Mouse (Mus musculus): ENCODE data around the gene Fkbpl. TPM values are rescaled to one million over a fixed set of nuclear protein-coding genes. Genes with fewer than 3 reads are reported as not detected.
A peak's percentile ranks its signal among the peaks of the same experiment; 100 is the strongest.

The Fkbpl gene
- polyA plus RNA-seq, 1 experiment from 2014 or later = 18.1 TPM

- Histone ChIP-seq H3K9ac (replicated peaks) (no peak overlapping the region), H3K36me3 (peaks cover 62% of the 10 kb centered on the region)
- 45% methylated on average over 19 of the region's 19 CpGs for WGBS
Measured at GRCm38 (mm10) chr17:34651507-34652221, 7.1 kb downstream of the Fkbpl start.

GRCm38 (mm10) chr17:34652546-34652945, 8.0 kb downstream of the Fkbpl start:
- no peak overlapping the region for H3K9ac ChIP-seq (replicated peaks)
- H3K4me2 ChIP-seq (replicated peaks) = no peak overlapping the region
- no peak overlapping the region for H3K4me3 ChIP-seq
- no peaks in the 10 kb centered on the region for H3K9me3 ChIP-seq
- 89% methylated on average over 10 of the region's 10 CpGs for WGBS
- no peak for ATAC-seq (ENCODE audit: low FRiP score, low read depth)
- no peaks in the 10 kb centered on the region for H3K27me3 ChIP-seq
- no peak overlapping the region for H3K27ac ChIP-seq (replicated peaks)
- peaks cover 11% of the 10 kb centered on the region for H3K4me1 ChIP-seq
- peaks cover 62% of the 10 kb centered on the region for H3K36me3 ChIP-seq

More at GRCm38 (mm10) chr17:34651507-34652221, 7.1 kb downstream of the Fkbpl start:
- no peak overlapping the region for H3K27ac ChIP-seq (replicated peaks)
- H3K4me3 ChIP-seq = no peak overlapping the region
- H3K9me3 ChIP-seq = no peaks in the 10 kb centered on the region
- H3K27me3 ChIP-seq = no peaks in the 10 kb centered on the region
- H3K4me2 ChIP-seq (replicated peaks) = no peak overlapping the region
- H3K4me1 ChIP-seq = peaks cover 12% of the 10 kb centered on the region
- ATAC-seq (ENCODE audit: low FRiP score, low read depth) = no peak

- Histone ChIP-seq H3K36me3 (peaks cover 62% of the 10 kb centered on the region), H3K4me3 (no peak overlapping the region), H3K4me2 (replicated peaks) (no peak overlapping the region), H3K27ac (replicated peaks) (no peak overlapping the region), H3K27me3 (no peaks in the 10 kb centered on the region), H3K9ac (replicated peaks) (no peak overlapping the region), H3K4me1 (peaks cover 7% of the 10 kb centered on the region), H3K9me3 (no peaks in the 10 kb centered on the region)
- no peak for ATAC-seq (ENCODE audit: low FRiP score, low read depth)
- WGBS = 91% methylated on average over 8 of the region's 8 CpGs
Measured at GRCm38 (mm10) chr17:34652985-34653384, 8.4 kb downstream of the Fkbpl start.

- no peaks in the 10 kb centered on the region for H3K27me3 ChIP-seq
- no peak overlapping the region for H3K9ac ChIP-seq (replicated peaks)
- ATAC-seq (ENCODE audit: low FRiP score, low read depth) = no peak
- no peaks in the 10 kb centered on the region; the same call in 1 of the 2 replicates for H3K4me1 ChIP-seq
- H3K9me3 ChIP-seq = no peaks in the 10 kb centered on the region
- WGBS = 64% methylated on average over 9 of the region's 9 CpGs
- peaks cover 62% of the 10 kb centered on the region for H3K36me3 ChIP-seq
- H3K27ac ChIP-seq (replicated peaks) = no peak overlapping the region
- no peak overlapping the region for H3K4me2 ChIP-seq (replicated peaks)
- no peak overlapping the region for H3K4me3 ChIP-seq
Measured at GRCm38 (mm10) chr17:34653746-34654285, 9.3 kb downstream of the Fkbpl start.

DNA sequence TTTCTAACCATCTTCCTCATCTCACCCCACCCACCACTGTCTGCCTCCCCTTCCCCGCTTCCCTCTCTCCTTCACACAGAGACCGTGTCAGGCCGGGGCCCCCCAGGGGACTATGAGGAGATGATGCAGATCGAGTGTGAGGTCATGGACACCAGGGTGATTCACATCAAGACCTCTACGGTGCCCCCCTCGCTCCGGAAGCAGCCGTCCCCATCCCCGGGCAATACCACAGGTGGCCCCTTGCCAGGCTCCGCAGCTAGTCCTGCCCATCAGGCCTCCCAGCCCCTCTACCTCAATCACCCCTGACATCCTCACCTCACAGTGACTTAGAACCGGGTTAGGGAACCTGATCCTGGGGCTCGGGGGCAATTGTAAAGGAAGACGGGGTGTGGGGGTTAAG, 9.8 kb downstream of the Fkbpl start:
- H3K27ac ChIP-seq (replicated peaks) = no peak overlapping the region
- no peaks in the 10 kb centered on the region for H3K9me3 ChIP-seq
- 95% methylated on average over 13 of the region's 13 CpGs for WGBS
- ATAC-seq (ENCODE audit: low FRiP score, low read depth) = no peak
- H3K36me3 ChIP-seq = peaks cover 56% of the 10 kb centered on the region
- H3K9ac ChIP-seq (replicated peaks) = no peak overlapping the region
- no peaks in the 10 kb centered on the region; the same call in 1 of the 2 replicates for H3K4me1 ChIP-seq
- H3K4me3 ChIP-seq = no peak overlapping the region
- H3K27me3 ChIP-seq = peaks cover 5% of the 10 kb centered on the region
- H3K4me2 ChIP-seq (replicated peaks) = no peak overlapping the region

- Histone ChIP-seq H3K4me2 (replicated peaks) (no peak overlapping the region), H3K4me1 (no peaks in the 10 kb centered on the region; the same call in 1 of the 2 replicates), H3K27ac (replicated peaks) (no peak overlapping the region), H3K4me3 (no peak overlapping the region), H3K9ac (replicated peaks) (peak overlapping the region; percentile 24), H3K27me3 (peaks cover 12% of the 10 kb centered on the region), H3K9me3 (no peaks in the 10 kb centered on the region), H3K36me3 (peaks cover 49% of the 10 kb centered on the region)
- 91% methylated on average over 7 of the region's 7 CpGs for WGBS
- no peak for ATAC-seq (ENCODE audit: low FRiP score, low read depth)
Measured at GRCm38 (mm10) chr17:34655160-34655559, 10.6 kb downstream of the Fkbpl start.

GRCm38 (mm10) chr17:34655581-34655991, 11.0 kb downstream of the Fkbpl start:
- Histone ChIP-seq H3K9ac (replicated peaks) (peak overlapping the region; percentile 24; the same call in 1 of the 2 replicates), H3K27me3 (peaks cover 17% of the 10 kb centered on the region), H3K9me3 (no peaks in the 10 kb centered on the region), H3K4me3 (no peak overlapping the region), H3K4me2 (replicated peaks) (no peak overlapping the region), H3K4me1 (no peaks in the 10 kb centered on the region; the same call in 1 of the 2 replicates), H3K27ac (replicated peaks) (no peak overlapping the region), H3K36me3 (peaks cover 44% of the 10 kb centered on the region)
- no peak for ATAC-seq (ENCODE audit: low FRiP score, low read depth)
- 70% methylated on average over 4 of the region's 4 CpGs for WGBS

DNA sequence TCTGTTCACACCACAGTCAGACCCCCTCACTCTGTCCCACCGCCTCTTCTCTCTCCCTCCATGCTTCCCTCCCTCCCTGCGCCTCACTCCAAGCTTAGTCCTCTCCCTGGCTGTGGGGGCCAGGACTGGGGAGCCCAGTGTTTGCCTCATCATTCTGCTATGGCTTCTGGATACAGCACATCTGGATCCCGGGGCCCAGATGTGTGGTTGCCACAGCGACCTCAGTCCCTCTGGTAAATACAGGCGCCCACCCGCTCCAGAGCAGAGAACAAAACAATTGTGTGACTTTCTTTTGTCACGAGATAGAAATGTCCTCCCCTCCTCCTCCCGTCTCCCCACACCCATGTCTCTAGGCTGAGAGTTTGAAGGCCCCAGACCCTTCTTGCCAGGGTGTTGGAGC, 12.1 kb downstream of the Fkbpl start:
- Histone ChIP-seq H3K9me3 (no peaks in the 10 kb centered on the region), H3K4me3 (no peak overlapping the region), H3K9ac (replicated peaks) (no peak overlapping the region), H3K27me3 (peaks cover 27% of the 10 kb centered on the region), H3K4me1 (peaks cover 6% of the 10 kb centered on the region), H3K36me3 (peaks cover 33% of the 10 kb centered on the region), H3K4me2 (replicated peaks) (no peak overlapping the region), H3K27ac (replicated peaks) (no peak overlapping the region)
- no peak for ATAC-seq (ENCODE audit: low FRiP score, low read depth)
- 37% methylated on average over 8 of the region's 8 CpGs for WGBS

DNA sequence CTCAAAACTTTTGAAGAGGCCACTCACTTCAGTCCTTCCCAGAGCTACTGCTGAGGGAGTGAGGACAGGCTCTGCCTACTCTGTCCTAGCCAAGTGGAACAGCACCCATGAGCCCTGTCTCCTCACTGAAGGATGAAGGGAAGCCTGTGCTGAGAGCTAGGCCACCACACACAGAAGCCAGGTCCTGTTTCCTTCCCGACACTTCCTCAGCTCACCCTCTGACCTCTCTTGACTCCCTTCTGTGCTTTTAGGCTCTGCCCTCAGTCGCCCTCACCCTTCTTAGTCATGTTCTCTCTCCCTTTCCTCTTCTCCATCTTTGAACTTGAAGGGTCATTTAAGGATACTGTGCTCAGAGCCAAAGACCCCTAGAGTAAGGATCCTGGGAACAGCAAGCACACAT, 12.7 kb downstream of the Fkbpl start:
- H3K27me3 ChIP-seq = peaks cover 28% of the 10 kb centered on the region
- no peak for ATAC-seq (ENCODE audit: low FRiP score, low read depth)
- H3K9ac ChIP-seq (replicated peaks) = no peak overlapping the region
- no peak overlapping the region for H3K27ac ChIP-seq (replicated peaks)
- no peak overlapping the region for H3K4me3 ChIP-seq
- H3K9me3 ChIP-seq = no peaks in the 10 kb centered on the region
- WGBS = 35% methylated on average over 2 of the region's 2 CpGs
- peaks cover 6% of the 10 kb centered on the region for H3K4me1 ChIP-seq
- peaks cover 27% of the 10 kb centered on the region for H3K36me3 ChIP-seq
- H3K4me2 ChIP-seq (replicated peaks) = no peak overlapping the region

- Histone ChIP-seq H3K4me3 (no peak overlapping the region), H3K36me3 (peaks cover 19% of the 10 kb centered on the region), H3K27ac (replicated peaks) (no peak overlapping the region), H3K9me3 (no peaks in the 10 kb centered on the region), H3K27me3 (peaks cover 32% of the 10 kb centered on the region), H3K9ac (replicated peaks) (no peak overlapping the region), H3K4me2 (replicated peaks) (no peak overlapping the region), H3K4me1 (peaks cover 6% of the 10 kb centered on the region)
- ATAC-seq (ENCODE audit: low FRiP score, low read depth) = no peak
- 86% methylated on average over 2 of the region's 2 CpGs for WGBS
Measured at GRCm38 (mm10) chr17:34658145-34658544, 13.6 kb downstream of the Fkbpl start.

GRCm38 (mm10) chr17:34658591-34658990, 14.0 kb downstream of the Fkbpl start:
- no peak for ATAC-seq (ENCODE audit: low FRiP score, low read depth)
- 89% methylated on average over 3 of the region's 3 CpGs for WGBS
- no peak overlapping the region for H3K4me3 ChIP-seq
- no peak overlapping the region for H3K4me2 ChIP-seq (replicated peaks)
- H3K27me3 ChIP-seq = peaks cover 36% of the 10 kb centered on the region
- no peaks in the 10 kb centered on the region for H3K9me3 ChIP-seq
- H3K36me3 ChIP-seq = peaks cover 14% of the 10 kb centered on the region
- H3K27ac ChIP-seq (replicated peaks) = no peak overlapping the region
- H3K9ac ChIP-seq (replicated peaks) = no peak overlapping the region
- peaks cover 6% of the 10 kb centered on the region for H3K4me1 ChIP-seq

DNA sequence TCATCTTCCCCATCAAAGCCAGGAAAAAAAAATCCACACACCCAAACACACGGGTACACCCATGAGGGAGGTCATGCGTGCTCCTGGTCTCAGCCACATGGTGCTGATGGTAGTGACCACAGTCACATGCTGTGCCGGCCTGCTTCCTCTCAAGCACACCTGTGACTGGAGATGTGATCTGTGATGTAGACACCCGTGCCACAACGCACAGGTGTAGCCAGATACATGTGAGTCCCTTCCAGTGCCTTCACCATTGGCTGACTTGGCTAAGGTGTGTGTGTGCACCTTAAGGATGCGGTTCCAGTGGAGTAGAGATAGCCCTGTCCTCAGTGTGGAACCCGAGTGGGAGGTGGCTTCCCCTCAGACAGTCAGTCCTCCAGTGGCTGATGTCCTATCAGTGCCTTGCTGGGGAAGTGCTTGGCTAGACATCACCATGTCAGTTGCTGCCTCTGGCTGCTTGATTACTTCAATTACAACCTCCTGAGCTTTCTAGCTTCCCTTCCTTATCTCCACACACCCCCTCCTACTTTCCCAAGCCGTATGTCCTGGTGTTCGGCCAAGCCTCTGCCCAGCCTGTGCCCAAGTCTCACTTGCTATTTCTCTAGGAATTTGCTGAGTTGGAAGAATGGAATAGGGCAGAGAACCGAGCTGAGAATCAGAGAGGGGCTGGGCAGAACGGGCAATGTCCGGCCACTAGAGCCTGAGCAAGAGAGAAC, 14.8 kb downstream of the Fkbpl start:
- WGBS = 75% methylated on average over 12 of the region's 12 CpGs
- Histone ChIP-seq H3K9ac (replicated peaks) (no peak overlapping the region), H3K4me3 (no peak overlapping the region), H3K27me3 (peaks cover 41% of the 10 kb centered on the region), H3K27ac (replicated peaks) (no peak overlapping the region), H3K9me3 (no peaks in the 10 kb centered on the region), H3K36me3 (peaks cover 9% of the 10 kb centered on the region), H3K4me2 (replicated peaks) (no peak overlapping the region), H3K4me1 (peaks cover 6% of the 10 kb centered on the region)
- no peak for ATAC-seq (ENCODE audit: low FRiP score, low read depth)

All from midbrain, embryonic 12.5 days (tissue).